Mouse (Mus musculus): ENCODE measurements at regions not wholly inside any gene's neighbourhood (a gene's known extent, or its start where the extent isn't known, plus 50 kb on each side); places are given as distances from the start of the nearest gene placed in this dataset.

DNA sequence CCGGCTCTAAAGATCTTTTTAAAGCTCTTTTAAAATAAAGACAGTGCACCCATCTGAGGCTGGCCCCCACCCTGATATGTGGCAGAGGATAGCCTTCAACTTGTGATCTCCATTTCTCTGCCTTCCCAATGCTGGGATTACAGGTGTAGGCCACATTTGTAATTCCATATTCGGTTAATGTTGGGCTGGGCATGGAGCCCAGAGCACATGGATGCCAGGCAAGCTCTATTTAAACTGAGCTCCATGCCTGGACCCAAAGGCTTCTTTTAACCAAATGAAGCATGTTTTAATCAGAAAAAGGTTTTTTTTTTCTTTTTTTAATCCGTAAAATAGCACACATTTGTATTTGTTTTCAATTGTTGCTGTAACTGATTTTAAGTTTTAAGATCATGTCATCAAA lies 82.2 kb upstream of the Eif4g2 start:
- no peak for DNase-seq

DNA sequence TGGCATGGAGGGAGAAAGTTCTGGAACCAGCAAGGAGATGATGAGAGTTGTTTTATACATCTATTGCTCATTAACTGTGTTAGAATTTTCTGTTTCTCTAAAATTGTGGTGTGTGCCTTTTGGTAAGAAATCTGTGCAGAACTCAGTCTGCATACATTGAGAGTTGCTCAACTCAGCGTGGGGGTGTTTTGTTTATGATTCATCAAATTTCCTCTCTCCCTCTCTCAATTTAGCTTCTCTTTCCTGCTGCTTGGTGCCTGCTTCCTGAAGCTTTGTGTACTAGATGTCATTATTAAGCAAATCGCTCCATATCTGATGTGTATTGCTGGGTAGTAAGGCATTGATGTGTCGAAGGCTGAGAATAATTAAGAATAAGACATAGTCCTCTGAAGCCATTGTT lies 81.4 kb upstream of the Eif4g2 start:
- no peak for DNase-seq

DNA sequence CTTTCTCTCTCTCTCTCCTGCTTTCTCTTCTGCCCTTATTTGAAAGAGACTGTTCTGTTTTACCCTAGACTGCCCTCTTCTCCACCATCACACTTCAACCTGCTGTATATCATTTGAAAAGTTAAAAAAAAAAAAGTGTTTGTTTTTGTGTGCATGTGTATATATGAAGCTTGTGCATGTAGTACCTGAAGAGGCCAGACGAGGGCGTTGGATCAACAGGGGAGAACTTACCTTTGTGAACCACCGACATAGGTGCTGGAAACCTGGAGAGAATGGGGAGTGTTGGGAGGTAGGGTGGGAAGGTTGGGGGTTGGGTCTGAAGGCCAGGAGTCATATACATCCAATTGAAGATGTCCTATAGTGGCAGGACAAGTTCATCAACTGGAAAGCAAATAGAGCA lies 81.0 kb upstream of the Eif4g2 start:
- no peak for DNase-seq

DNA sequence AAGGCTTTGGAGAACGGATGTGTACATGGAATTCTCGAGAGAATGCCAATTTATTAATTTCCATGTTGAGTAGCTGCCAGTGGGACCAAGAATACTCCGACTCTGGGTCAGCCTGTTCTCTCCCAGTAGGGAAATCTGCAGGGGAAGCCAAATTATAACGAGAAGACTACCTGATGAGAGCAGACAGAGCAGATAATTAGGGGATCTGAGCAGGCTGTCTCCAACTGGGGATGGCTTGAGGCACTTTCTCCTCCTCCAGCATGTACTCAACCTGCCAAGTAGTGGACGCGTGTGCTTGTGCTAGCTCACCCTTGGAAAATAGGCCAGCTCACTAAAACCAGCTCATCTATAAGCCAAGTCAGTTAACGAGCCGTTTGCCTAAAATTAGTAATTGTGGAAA lies 80.5 kb upstream of the Eif4g2 start:
- no peak for DNase-seq

DNA sequence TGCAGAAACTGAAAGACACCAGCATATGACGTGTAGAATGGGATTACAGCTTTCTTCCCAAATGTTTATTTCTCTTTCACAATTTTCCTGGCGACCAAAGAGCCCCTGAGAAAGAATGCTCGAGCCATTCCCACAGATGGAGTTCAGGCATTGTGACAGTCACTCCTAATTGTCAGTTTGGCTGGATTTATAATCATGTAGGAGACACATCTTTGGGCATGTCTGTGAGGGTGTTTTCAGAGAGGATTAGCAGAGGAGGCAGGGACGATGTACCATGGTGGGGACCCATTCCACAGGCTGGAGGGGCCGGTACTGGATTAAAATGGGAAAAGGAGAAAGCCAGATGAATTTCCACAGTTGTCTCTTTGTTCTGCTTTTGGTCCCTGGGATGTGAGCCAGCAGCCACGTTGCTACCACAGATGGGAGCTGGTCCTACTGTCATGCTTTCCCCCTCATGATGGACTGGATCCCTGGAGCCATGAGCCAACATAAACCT lies 76.0 kb upstream of the Eif4g2 start:
- DNase-seq = no peak

DNA sequence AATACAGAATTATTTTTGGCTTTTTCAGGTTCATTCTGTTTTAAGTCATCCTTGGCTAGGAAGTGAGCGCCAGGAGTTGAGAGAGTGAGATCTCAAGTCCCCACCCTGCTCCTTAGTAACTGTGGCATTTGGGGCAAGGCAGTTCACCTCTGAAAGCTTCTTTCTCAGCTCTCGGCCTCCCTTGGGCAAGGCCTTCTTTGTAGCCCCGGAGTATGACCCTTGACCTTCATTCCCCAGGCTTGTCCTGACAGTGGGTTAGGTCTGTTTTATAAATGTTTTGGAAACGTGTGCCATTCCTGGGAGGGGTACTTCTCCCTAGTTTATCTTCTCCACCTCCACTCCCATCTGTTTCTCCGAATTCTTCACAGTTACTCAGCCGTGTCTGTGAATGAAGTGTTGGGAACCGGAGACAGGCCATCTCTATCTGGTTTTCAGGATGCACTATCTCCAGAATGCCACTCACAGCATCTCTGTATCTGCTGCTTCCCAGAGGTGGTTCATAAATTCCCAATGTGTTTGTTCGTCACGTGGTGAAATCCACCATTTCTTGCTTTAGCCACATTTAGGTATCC lies 75.0 kb upstream of the Eif4g2 start:
- DNase-seq = no peak

DNA sequence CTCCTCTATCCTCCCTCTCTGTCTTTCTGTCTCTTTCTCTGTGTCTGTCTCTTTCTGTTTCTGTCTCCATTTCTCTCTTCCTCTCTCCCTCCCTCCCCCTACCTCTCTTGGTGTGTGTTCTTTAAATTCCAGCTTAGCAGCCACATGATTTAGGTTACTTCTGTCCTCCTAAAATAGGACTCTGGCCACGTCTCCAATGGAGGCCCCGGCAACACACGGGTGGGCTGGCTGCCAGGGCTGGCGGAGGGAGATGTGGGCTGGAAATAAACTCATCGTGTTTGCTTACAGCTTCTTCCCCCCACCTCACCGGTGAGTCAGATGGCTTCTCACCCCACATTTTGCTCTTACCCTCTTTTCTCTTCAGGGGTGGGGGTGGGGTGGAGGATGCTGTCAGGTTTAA lies 74.5 kb upstream of the Eif4g2 start:
- DNase-seq = no peak

DNA sequence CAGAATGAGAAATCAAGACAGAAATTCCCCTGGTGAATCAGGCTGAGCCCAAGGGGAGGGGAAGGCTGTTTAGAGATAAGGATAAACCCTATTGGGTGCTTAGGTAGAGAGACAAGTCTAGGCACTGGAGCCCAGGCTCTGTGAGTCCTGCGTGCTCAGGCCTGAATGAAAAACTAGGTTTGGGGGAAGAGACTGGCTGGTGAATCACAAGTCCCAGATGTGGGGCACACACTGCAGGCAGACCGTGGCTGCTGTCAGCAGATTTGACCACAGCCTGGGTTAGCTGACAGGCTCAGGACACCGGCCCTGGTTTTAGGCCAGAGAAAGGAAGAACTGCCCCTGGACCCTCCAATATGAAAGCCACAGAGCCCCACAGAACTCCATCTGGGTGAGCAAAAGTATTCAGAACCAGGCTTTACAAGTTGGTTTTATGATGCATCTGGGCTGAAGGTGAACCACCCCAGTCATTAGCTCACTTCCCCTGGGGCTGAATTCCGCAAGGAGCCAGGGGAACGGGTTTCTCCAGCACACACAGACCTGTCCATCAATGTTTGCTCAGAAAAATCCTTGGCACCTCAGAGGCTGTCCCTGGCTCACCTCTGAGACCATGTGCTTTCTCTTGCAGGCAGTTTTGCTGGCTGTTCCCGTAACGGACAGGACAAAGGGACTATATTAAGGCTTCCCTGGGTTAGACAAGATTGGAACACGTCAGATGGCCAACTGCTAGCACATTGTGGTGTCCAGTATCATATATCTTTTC lies 73.8 kb upstream of the Eif4g2 start:
- no peak for DNase-seq

DNA sequence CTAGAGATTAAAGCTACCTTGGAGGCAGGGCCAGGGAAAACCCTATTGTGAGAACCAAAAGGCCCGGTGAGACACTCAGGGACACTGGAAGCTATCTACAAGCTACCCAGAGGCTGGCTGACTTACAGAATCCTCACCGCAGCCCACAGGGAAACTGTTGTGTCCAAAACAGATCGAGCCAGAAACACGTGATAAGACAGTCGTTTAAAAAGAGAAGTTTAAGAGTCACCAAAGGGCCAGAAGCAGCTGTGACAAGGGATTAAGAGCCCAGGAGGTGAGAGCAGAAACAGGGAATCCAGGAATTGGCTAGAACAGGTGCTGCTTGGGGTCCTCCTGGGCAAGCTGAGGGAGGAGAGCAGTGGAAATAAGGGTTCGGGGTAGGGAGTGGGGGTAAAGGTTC lies 73.2 kb upstream of the Eif4g2 start:
- DNase-seq = no peak

DNA sequence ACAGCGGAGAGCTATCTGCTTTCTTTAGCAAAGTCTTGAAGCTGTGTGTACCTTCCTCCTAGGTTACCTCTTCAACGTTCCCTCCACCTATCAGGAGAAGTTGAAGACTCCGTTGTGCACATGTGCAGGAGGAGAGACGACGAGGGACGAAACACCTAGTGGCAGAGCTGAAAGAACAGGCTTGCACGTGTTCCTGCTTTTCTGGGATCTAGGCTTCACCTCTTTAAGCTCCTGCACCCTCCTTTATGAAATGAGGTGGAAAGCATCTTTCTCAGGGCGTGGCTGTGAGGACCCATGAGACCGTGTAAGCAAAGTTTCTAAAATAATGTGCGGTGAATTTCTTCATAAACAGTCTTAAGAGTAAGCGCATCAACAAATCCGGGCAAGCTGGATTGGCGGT lies 71.4 kb upstream of the Eif4g2 start:
- DNase-seq = no peak

DNA sequence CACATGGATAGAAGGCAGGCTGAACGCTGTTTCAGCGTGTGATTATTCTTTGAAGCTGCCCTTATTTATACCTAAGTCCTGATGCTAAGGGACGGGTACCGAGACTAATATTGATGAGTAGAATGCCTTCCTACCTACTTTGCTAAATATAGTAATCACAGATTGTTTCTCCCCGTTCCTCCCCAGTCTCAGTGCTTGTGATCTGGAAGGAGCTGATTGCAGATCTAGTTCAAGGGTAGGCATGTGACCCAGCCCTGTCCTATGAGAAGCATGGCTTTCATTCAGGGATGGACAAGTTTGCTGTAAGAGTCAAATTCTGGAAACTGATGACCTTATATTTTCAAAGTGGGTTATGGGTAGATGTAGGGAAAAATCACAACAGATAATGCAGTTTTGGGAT lies 67.7 kb upstream of the Eif4g2 start:
- no peak for DNase-seq

DNA sequence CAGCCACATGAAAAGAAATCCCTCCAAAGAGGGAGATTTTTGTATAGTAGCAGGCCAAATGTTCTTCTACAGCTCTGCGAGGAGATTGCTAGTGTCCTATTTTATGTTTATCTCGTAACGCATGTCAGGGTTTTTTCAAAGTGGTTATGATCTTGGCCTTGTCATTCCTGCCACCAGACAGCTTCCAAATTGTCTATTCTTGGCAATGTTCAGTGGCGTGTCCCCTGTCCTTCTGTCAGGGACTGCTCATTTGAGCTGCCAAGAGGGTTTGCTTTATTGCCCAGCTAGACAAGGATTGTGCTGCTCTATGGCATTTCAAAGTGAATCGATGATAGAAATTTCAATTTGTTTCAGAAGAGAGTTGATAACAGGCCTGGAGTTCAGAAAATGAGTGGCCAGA lies 67.3 kb upstream of the Eif4g2 start:
- DNase-seq = no peak

DNA sequence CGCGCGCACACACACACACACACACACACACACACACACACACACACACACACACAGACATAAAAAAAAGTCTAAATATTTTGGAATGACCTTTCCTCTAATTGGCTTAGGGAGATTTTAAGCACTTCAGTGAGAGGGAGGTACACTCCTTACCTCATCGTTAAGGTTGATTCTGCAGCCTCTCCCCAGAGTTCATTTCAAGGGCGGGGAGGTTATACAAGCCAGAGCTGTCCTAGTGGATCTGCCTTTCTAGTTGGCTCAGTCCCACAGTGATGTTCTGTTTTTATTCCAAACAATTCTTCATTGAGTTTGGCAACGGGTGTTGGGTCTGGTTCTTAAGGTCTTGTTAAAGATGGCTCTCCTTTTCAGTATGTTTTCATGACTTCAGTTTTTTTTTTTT lies 64.8 kb upstream of the Eif4g2 start:
- DNase-seq = no peak

DNA sequence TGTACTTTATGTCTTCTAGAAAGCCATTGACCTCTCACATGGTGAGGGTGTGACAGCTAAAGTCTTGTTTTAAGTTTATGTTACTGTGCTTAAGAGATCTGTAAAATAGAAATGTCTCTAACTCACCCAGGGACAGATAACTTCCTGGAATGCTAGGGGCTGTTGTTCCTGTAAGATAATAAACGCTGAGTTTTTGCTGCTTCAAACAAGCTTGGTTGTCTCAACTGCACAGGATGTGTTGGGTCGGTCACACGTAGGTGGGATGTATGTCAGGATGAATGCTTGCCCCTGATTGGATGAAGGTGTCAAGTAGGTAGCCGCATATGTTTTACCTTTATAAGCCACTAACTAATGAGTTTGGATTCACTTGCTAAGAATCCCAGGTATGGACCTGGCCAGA lies 63.8 kb upstream of the Eif4g2 start:
- DNase-seq = no peak

DNA sequence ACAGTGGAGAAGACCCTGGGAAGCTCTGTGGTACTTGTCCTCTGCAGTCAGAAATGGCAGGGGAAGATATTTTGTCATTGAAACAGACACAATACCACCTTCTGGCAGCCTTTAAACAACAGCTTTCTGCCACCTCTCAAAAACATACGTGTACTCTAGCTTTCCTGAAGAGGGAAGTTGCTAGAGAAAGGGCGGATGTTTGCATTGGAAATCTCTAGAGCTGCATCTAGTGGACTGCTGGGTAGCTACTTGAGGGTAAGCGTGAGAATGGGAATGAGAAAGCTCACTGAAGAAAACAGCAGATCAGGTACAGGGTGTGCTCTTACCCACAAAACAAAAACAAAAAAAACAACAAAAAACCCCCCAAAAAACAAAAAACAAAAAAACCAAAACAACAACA lies 61.4 kb upstream of the Eif4g2 start:
- DNase-seq = no peak

DNA sequence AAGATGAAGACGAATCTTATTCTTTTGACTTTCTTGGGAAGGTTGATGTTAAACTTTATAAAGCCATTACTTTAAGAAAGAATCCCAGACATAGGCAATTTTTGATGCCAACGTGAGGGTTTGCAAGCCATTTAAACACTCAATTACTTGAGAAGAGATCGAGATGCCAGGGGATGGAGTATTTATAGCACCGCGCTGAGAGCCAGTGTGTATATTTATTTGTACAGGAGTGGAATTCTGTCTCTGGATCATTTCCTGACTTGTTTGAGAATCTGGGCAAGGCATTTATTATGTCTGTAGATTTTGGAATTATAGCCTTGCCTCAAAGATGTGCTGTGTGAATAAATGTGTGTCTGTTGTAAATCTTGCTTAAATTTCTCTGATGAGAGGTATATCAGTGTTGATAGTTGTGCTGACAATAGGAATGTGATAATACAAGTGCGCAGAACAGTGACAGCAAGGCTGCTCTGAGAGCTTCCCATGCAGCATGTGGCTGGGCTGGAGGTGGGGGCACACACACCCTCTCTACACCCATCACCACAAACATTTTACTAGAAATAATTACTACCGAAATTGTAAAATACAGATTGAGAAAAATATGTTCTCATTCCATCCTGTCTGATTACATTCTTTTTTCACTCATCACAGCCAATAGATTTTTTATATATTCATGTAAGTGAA lies 58.6 kb upstream of the Eif4g2 start:
- no peak for DNase-seq

DNA sequence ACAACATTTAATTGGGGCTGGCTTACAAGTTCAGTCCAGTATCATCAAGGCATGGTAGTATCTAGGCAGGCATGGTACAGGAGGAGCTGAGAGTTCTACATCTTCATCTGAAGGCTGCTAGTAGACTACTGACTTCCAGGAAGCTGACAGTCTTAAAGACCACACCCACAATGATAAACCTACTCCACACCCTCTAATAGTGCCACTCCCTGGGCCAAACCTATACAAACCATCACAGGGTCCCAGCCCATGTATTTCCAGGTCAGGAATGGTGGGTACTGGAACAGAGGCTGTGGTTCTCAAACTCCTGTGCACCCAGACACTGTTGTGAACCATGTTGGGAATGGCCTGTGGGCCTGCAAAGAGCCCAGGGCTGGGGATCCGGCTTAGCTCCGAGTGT lies 55.2 kb upstream of the Eif4g2 start:
- DNase-seq = no peak

DNA sequence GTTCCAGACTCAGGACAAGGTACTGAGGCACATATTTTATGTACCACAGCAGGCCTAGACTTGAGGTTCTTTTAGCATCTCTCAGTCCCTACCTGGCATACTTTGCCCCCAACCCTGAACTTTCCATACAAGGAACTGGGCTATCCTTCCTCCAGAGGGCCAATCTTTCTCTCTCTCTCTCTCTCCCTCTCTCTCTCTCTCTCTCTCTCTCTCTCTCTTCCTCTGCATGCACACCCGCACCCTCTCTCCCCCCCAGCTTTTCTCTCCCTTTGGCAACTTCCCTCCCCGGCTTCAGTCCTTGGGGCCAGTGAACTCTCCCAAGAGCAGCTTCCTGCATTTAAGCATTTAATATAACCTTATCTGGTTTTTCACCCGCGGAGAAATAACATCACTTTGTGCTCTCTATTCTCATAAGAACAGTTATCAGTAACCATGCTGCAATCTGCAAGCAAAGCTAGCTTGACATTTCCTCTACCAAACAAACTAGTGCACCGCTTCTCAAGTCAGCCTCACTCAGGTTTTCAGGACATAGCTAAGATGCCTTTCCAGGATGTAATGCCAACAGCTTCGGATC lies 53.3 kb upstream of the Eif4g2 start:
- no peak for DNase-seq

DNA sequence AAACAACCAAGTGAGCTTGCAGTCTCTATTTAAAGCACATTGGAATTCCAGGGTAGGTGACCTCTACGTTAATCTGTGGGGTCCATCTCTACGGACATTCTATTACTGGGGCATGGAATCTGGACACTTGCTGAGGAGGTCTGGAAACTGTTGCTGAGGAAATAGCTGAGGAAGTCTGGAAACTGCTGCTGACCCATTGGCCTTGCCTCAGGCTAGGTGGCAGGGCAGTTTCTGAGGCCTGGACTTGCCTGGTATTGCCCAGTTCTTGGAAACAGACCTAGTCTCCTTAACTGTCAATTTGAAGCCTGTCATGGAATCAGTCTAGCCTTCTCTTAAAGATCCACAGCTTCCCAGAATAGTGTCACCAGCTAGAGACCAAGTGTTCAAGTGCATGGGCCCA lies 51.7 kb upstream of the Eif4g2 start:
- DNase-seq = no peak

Data from thymus, postnatal 14 days (tissue).